Mouse (Mus musculus): ENCODE measurements around the gene S100a5.

The S100a5 gene

DNA sequence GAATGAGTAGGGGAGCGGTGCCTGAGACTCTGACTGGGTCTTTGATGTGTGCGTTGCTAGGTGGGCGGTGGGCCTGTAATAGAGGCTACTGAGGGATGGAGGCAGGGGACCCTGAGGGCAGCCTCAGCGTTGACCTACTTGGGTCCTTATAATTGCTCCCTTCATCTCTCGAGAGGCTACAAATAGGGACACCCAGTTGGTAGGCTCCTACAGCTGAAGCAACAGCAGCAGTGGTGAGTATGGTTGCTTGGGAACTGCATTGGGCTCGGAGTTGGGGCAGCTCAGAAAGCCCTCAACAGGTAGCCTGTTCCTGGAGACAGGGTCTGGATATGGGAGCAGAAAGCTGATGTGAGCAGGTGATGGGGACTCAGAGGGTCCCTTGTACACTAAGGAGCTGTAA, 8.3 kb upstream of the S100a5 start:
- DNase-seq (ENCODE audit: low read depth, low spot score): no peak

GRCm38 (mm10) chr3:90600458-90601195, 7.7 kb upstream of the S100a5 start:
- DNase-seq (ENCODE audit: low read depth, low spot score): no peak

GRCm38 (mm10) chr3:90601486-90602110, 6.7 kb upstream of the S100a5 start, which contains the start of gene Gm42674:
Gene Gm42674 (plus strand): TSS chr3:90601904.
- no peak for DNase-seq (ENCODE audit: low read depth, low spot score)

GRCm38 (mm10) chr3:90603623-90604022, 4.7 kb upstream of the S100a5 start, which contains the start of gene S100a4:
Gene S100a4 (plus strand): TSS chr3:90603771.
- DNase-seq (ENCODE audit: low read depth, low spot score): no peak

DNA sequence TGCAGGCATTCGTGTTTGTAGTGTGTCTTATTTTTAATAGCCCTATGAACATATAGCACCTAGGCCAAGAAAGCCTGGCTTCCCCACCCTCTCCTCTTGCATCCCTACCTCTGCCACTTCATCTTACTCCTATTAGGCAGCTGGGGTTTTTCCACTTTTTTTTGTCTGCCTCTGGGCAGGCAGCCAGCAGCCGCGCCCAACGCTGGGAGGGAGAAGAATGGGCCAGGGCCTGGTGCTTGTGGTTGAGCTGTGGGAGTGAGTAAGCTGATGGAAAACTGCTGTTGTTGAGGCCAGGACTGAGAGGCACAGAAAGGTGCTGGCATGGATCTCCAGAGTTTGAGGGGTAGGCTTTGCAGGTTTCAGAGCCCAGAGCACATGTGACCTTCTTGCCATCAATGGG, 3.9 kb upstream of the S100a5 start:
- DNase-seq (ENCODE audit: low read depth, low spot score): no peak

DNA sequence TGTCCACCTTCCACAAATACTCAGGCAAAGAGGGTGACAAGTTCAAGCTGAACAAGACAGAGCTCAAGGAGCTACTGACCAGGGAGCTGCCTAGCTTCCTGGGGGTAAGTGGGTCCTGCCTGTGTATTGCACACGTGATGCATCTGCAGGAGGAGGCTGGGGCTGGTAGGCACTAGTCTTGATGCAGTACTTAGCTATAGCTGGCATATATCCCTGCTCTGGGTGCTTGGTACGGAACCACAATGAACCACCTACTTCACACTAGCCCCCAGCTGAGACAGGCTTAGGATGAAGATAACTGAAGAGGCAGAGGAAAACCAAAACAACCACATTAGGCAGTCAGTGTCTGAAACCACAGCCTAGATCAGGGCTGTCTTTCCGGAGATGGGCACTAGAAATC, 3.3 kb upstream of the S100a5 start:
- DNase-seq (ENCODE audit: low read depth, low spot score): no peak

DNA sequence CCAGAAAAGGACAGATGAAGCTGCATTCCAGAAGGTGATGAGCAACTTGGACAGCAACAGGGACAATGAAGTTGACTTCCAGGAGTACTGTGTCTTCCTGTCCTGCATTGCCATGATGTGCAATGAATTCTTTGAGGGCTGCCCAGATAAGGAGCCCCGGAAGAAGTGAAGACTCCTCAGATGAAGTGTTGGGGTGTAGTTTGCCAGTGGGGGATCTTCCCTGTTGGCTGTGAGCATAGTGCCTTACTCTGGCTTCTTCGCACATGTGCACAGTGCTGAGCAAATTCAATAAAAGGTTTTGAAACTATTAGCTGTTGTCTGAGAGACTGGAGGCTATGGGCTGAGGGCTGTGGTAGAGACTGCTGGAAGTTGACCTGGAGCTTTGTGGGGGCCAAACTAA, 2.6 kb upstream of the S100a5 start:
- DNase-seq (ENCODE audit: low read depth, low spot score): no peak

DNA sequence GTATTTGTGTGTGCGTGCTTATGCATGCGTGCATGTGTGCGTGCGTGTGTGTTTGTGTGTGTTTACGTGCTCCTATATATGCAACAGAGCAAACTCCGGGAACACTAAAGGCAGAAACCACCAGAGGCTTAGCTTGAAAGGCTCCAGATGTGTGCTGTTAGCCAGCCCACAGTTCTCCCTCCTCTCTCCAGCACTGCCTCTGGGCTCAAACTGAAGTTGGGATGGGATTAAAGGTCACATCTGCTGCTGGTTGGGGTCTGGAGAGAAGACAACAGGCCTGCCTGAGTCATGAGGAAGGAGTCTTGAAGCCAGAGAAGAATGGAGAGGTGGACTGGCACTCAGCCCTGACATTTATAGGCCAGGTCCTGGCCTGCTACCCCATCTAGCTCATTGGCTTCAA, 2.1 kb upstream of the S100a5 start:
- DNase-seq (ENCODE audit: low read depth, low spot score): no peak

DNA sequence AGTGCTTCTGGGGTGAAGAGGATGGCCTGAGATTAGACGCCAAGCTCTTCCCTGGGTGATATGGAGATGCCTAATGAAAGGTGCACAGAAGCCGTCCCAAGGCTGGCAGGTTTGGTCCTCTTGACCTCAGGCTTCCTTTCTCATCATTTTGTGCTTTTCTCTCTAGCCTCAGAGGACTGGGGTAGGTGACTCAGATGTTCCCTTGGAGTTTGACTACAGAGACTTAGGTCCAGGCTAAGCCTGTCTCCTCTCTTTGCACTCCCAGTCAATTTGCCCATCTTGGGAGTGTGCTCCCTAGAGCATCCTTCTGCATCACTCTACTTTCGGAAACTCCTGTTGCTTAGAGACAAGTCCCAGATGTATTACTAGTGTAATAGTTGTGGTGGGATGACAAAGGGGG, 962 bp upstream of the S100a5 start:
- DNase-seq (ENCODE audit: low read depth, low spot score): no peak

GRCm38 (mm10) chr3:90609102-90609501, 779 bp downstream of the S100a5 start:
- DNase-seq (ENCODE audit: low read depth, low spot score): no peak

DNA sequence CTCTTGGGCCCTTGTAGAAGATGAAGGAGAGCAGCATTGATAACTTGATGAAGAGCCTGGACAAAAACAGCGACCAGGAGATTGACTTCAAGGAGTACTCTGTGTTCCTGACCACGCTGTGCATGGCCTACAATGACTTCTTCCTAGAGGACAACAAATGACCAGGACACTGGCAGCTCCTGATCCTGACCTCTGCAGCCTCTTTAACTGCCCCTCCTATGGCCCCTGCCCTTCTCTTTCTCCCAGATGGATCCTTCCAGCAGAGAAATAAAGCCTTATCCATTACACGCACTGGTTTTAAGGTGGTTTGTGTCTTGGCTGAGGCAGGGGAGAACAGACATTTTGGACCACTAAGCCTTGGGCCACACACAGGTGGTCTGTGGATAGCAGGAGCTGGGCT, 3.2 kb downstream of the S100a5 start:
- DNase-seq (ENCODE audit: low read depth, low spot score): no peak

- DNase-seq (ENCODE audit: low read depth, low spot score): no peak
Observed at GRCm38 (mm10) chr3:90612061-90612460, 3.7 kb downstream of the S100a5 start.

- DNase-seq (ENCODE audit: low read depth, low spot score): no peak
Observed at GRCm38 (mm10) chr3:90612728-90613291, 4.5 kb downstream of the S100a5 start, which contains the start of gene S100a6. Gene S100a6 (plus strand): TSS chr3:90612882.

DNA sequence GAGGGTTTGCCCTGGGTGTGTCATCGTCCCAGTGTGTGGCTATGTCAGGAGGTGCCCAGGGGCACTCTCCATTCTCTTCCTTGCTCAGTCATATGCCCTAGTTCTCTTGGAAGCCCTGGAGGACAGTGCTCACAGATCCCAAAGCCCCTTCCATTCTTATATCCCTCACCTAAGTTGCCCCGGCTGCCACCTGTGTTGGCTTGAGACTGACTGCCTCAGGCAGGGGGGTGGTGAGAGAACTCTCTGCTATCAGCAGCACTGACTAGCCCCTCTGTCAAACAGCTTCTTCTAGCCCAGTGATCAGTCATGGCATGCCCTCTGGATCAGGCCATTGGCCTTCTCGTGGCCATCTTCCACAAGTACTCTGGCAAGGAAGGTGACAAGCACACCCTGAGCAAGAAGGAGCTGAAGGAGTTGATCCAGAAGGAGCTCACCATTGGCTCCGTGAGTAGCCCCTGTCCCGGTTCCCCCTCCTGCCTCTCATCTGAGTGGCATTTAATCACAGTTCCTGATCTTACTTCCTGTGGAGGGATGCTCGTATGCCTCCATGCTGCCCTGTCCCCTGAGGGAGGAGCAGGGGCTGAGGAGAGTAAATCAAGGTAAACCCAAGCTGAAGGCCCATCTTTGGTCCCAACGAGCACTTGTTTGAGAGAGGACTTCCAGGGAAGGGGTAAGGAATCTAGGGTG, 5.3 kb downstream of the S100a5 start:
- DNase-seq (ENCODE audit: low read depth, low spot score): no peak

GRCm38 (mm10) chr3:90614148-90614530, 5.8 kb downstream of the S100a5 start:
- no peak for DNase-seq (ENCODE audit: low read depth, low spot score)

DNA sequence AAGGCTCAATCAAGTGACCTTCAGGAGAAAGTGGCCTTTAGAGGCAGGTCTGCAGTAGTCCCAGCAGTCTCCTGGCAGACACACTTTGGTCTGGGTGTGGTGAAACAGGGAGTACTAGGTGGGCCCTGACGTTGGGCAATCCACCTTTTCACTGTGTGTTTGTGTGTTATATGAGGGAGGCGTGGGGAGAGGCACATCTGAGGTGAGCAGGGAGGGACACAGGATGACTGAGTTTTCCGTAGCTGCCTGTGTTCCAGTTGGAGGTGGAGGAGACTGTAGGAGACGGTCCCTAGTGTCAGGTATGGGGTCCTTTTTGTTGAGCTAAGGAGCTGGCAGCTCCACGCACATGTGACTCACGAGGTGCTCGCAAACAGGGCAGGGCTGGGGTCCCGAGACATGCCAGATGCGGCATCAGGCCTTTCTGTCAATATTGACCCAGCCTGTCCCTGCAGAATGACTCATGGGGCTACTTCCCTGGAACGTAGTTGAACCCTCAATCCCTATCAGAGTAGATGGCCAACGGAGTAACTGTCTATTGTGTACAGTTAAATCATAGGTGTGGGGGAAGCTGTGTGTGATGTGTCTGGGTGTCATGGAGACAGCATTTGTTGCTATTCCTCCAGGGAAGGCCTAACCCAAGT, 6.4 kb downstream of the S100a5 start:
- DNase-seq (ENCODE audit: low read depth, low spot score): no peak

- no peak for DNase-seq (ENCODE audit: low read depth, low spot score)
Observed at GRCm38 (mm10) chr3:90615415-90615814, 7.1 kb downstream of the S100a5 start.

GRCm38 (mm10) chr3:90615911-90616310, 7.6 kb downstream of the S100a5 start:
- DNase-seq (ENCODE audit: low read depth, low spot score): no peak

DNA sequence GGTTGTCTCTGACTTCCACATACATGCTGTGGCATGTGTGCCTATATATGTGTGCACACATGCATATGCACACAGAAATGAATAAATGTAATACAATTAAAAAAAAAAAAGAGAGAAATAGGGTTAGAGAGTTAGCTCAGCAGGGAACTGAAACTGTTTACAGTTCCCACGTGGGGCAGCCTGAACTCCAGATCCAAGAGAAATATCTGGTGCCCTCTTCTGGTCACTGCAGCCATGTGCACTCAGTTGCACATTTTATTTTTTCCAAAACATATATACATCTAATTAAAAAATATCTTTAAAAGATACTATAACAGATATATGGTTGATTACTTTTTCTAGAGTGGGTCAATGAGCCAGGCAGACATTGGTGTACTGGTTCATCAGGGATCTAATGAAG, 9.3 kb downstream of the S100a5 start:
- no peak for DNase-seq (ENCODE audit: low read depth, low spot score)

DNA sequence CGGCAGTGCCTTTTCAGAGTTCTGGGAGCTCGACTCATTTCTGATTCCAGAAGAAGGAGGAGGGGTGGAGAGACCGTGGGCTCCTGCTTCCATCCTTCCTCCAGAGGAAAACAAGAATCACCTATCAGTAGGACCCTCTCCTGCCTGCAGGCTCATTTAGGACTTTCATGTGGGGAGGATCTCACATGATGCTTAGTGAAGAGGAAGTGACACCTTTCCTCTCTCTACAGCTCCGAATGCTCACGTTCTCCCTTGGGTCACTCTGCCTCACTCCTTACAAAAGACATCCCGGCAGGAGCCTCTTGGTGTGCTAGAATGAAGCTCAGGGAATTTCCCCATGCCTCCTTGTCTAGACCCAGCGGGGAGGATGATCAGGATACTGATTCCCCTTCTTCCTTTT, 13.2 kb downstream of the S100a5 start:
- no peak for DNase-seq (ENCODE audit: low read depth, low spot score)

DNA sequence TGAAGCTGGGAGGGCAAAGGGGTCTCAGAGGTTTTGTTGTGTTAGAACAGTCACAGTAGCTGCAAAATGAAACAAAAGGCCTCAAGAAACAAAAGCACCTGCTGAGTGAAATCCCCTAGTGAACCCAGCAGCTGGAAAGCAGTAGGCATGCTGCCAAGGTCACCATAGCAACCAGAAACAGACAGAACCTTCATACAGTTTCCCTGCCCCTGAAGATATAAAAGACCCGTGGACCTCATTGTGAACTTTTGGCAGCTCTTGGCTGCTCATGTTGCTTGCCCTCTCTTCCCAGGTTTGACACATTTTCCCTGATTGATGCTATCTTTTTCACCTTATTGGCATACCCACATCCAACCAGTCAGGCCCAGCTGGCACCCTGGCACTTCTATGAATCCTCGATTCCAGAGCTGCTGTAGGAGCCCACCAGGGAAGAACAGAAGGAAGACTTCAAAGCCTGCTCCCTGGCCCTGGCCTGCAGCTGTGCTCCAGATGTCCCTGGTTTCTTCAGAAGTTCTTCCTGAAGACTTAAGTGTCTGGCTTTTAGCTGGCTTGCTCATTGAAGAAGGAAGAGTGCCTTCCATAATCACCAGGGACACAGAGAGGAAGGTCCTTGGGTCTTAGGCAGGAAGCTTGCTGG, 15.2 kb downstream of the S100a5 start:
- DNase-seq (ENCODE audit: low read depth, low spot score): peak; percentile 52

Measured in brain, embryonic 18.5 days (tissue).